Mouse (Mus musculus): ENCODE data around the gene Dnase1l2. TPM values are rescaled to one million over a fixed set of nuclear protein-coding genes. Genes with fewer than 3 reads are reported as not detected.

Gene Dnase1l2
- 6.9 and 11.5 TPM in 2 replicates for polyA plus RNA-seq (2012; rRNA removed; ENCODE audit: low replicate concordance)

GRCm38 (mm10) chr17:24442632-24443155 lies at the start of gene Dnase1l2:
Gene Dnase1l2 (minus strand): TSS chr17:24443105.

GRCm38 (mm10) chr17:24488186-24488661 lies 45.3 kb upstream of the Dnase1l2 start, which contains the start of gene Caskin1:
Gene Caskin1 (plus strand): TSS chr17:24488601.

GRCm38 (mm10) chr17:24478663-24479380 lies 35.9 kb upstream of the Dnase1l2 start, which contains the start of gene Mlst8:
Gene Mlst8 (minus strand): TSS chr17:24479078.

GRCm38 (mm10) chr17:24473612-24474275 lies 30.8 kb upstream of the Dnase1l2 start, which contains the start of gene Bricd5:
Gene Bricd5 (plus strand): TSS chr17:24473884.

GRCm38 (mm10) chr17:24469910-24470602 lies 27.2 kb upstream of the Dnase1l2 start, which contains the start of the genes E4f1 and Pgp:
Gene E4f1 (minus strand): TSS chr17:24470313.
Gene Pgp (plus strand): TSS chr17:24470392.

GRCm38 (mm10) chr17:24426471-24427169 lies 16.3 kb downstream of the Dnase1l2 start, which contains the start of gene Eci1:
Gene Eci1 (plus strand): TSS chr17:24426641.

GRCm38 (mm10) chr17:24414230-24414976 lies 28.5 kb downstream of the Dnase1l2 start, which contains the start of gene Rnps1:
Gene Rnps1 (plus strand): TSS chr17:24414565.

Other genes with a start within 250 kb of the Dnase1l2 start
- gene Tbc1d24, start 237.5 kb downstream of the Dnase1l2 start, polyA plus RNA-seq (2012; rRNA removed; ENCODE audit: low replicate concordance): 20.5 and 35.5 TPM in 2 replicates
- gene Ntn3, start 233.6 kb downstream of the Dnase1l2 start, polyA plus RNA-seq (2012; rRNA removed; ENCODE audit: low replicate concordance): 2.5 and 5.7 TPM in 2 replicates
- gene Tedc2, start 222.3 kb downstream of the Dnase1l2 start, polyA plus RNA-seq (2012; rRNA removed; ENCODE audit: low replicate concordance): 8.1 and 10.1 TPM in 2 replicates
- gene Ccnf, start 191.6 kb downstream of the Dnase1l2 start, polyA plus RNA-seq (2012; rRNA removed; ENCODE audit: low replicate concordance): 2.8 and 3.3 TPM in 2 replicates
- gene Abca17, start 92.0 kb downstream of the Dnase1l2 start, polyA plus RNA-seq (2012; rRNA removed; ENCODE audit: low replicate concordance): not detected in 2 replicates
- gene Abca3, start 91.2 kb downstream of the Dnase1l2 start, polyA plus RNA-seq (2012; rRNA removed; ENCODE audit: low replicate concordance): 36.4 and 48.3 TPM in 2 replicates
- 121 and 125 TPM in 2 replicates for gene Rnps1, start 28.5 kb downstream of the Dnase1l2 start, polyA plus RNA-seq (2012; rRNA removed; ENCODE audit: low replicate concordance)
- gene Eci1, start 16.5 kb downstream of the Dnase1l2 start, polyA plus RNA-seq (2012; rRNA removed; ENCODE audit: low replicate concordance): 170 and 281 TPM in 2 replicates
- gene E4f1, start 27.2 kb upstream of the Dnase1l2 start, polyA plus RNA-seq (2012; rRNA removed; ENCODE audit: low replicate concordance): 84.4 and 102 TPM in 2 replicates
- 58.4 and 88.6 TPM in 2 replicates for gene Pgp, start 27.3 kb upstream of the Dnase1l2 start, polyA plus RNA-seq (2012; rRNA removed; ENCODE audit: low replicate concordance)
- 2.1 and 3.1 TPM in 2 replicates for gene Bricd5, start 30.8 kb upstream of the Dnase1l2 start, polyA plus RNA-seq (2012; rRNA removed; ENCODE audit: low replicate concordance)
- gene Mlst8, start 36.0 kb upstream of the Dnase1l2 start, polyA plus RNA-seq (2012; rRNA removed; ENCODE audit: low replicate concordance): 36.1 and 68.2 TPM in 2 replicates
- 1.3 and 1.4 TPM in 2 replicates for gene Caskin1, start 45.5 kb upstream of the Dnase1l2 start, polyA plus RNA-seq (2012; rRNA removed; ENCODE audit: low replicate concordance)
- 207 and 225 TPM in 2 replicates for gene Traf7, start 84.8 kb upstream of the Dnase1l2 start, polyA plus RNA-seq (2012; rRNA removed; ENCODE audit: low replicate concordance)
- gene Rab26, start 91.1 kb upstream of the Dnase1l2 start, polyA plus RNA-seq (2012; rRNA removed; ENCODE audit: low replicate concordance): 1.3 and 1.8 TPM in 2 replicates
- 78.7 and 102 TPM in 2 replicates for gene Pkd1, start 106.7 kb upstream of the Dnase1l2 start, polyA plus RNA-seq (2012; rRNA removed; ENCODE audit: low replicate concordance)
- 176 and 242 TPM in 2 replicates for gene Tsc2, start 189.5 kb upstream of the Dnase1l2 start, polyA plus RNA-seq (2012; rRNA removed; ENCODE audit: low replicate concordance)
- gene Nthl1, start 189.6 kb upstream of the Dnase1l2 start, polyA plus RNA-seq (2012; rRNA removed; ENCODE audit: low replicate concordance): 11.9 and 14.0 TPM in 2 replicates
- 101 and 134 TPM in 2 replicates for gene Slc9a3r2, start 207.2 kb upstream of the Dnase1l2 start, polyA plus RNA-seq (2012; rRNA removed; ENCODE audit: low replicate concordance)
- gene Npw, start 215.4 kb upstream of the Dnase1l2 start, polyA plus RNA-seq (2012; rRNA removed; ENCODE audit: low replicate concordance): 1.4 TPM in 2 replicates
- 81.2 and 105 TPM in 2 replicates for gene Zfp598, start 226.6 kb upstream of the Dnase1l2 start, polyA plus RNA-seq (2012; rRNA removed; ENCODE audit: low replicate concordance)
- 0.53 and 0.68 TPM in 2 replicates for gene Syngr3, start 246.8 kb upstream of the Dnase1l2 start, polyA plus RNA-seq (2012; rRNA removed; ENCODE audit: low replicate concordance)